Mouse (Mus musculus) G1E (cell line): ENCODE results near the gene Tcam1.

Experiments
- CTCF ChIP-seq: IDR thresholded peaks from 2 replicates; pipeline ENCODE4 v1.5.1; 2012; ENCODE audit warnings: low read depth, low read length, inconsistent platforms, mixed read lengths
- GATA1 ChIP-seq: IDR thresholded peaks from 2 replicates; pipeline ENCODE4 v1.6.1; 2012; ENCODE audit warnings: borderline replicate concordance, low read length, inconsistent platforms, mixed read lengths
- POLR2AphosphoS5 ChIP-seq: IDR thresholded peaks from 2 replicates; pipeline ENCODE4 v1.6.1; 2012; ENCODE audit warnings: low read depth, low read length, inconsistent platforms; ENCODE audit not compliant: insufficient replicate concordance
- TAL1 ChIP-seq: conservative IDR thresholded peaks from 2 replicates; pipeline ENCODE4 v1.6.1; 2012; ENCODE audit warnings: low read depth, low read length, inconsistent platforms, mixed read lengths

GRCm38 (mm10) chr11:106289369-106289768, 12.9 kb downstream of the Tcam1 start:
- TF ChIP-seq CTCF (no peak), POLR2AphosphoS5 (no peak), TAL1 (no peak), GATA1 (no peak)
